8 mouse cellular contexts compared by ENCODE assay signal in genomic region chr6:56560474-56560888, GRCm38 (mm10). TPM values are rescaled to one million over a fixed set of nuclear protein-coding genes. Genes with fewer than 3 reads are reported as not detected.
DNase-seq lines count a peak whose midpoint lies in the region; ATAC-seq lines count a peak whose summit lies in the region.
"Had no signal": no experiment of that assay in that cellular context is flagged by ENCODE, and none has a peak within 500 bp of the region (broad histone marks: within the 10 kb centered on the region; RNA-seq: fewer than 3 reads in every experiment).

No protein-coding gene starts in this region.

- no peaks in the 10 kb centered on the region for H3K36me3 ChIP-seq in embryonic facial prominence, embryonic 15.5 days
- H3K36me3 ChIP-seq: lung, embryonic 15.5 days had no signal

- no peaks in the 10 kb centered on the region for H3K27me3 ChIP-seq in embryonic facial prominence, embryonic 15.5 days
- H3K27me3 ChIP-seq: lung, embryonic 15.5 days had no signal

- H3K9ac ChIP-seq in embryonic facial prominence, embryonic 15.5 days, result no peak overlapping the region
- H3K9ac ChIP-seq: lung, embryonic 15.5 days had no signal

- no peak overlapping the region for H3K4me3 ChIP-seq in embryonic facial prominence, embryonic 15.5 days (replicated peaks)
- H3K4me3 ChIP-seq: lung, embryonic 15.5 days had no signal

- ATAC-seq in embryonic facial prominence, embryonic 15.5 days (ENCODE audit: insufficient number of reproducible peaks, low FRiP score, low TSS enrichment, low read depth), result peak; percentile 65

- H3K27ac ChIP-seq in embryonic facial prominence, embryonic 15.5 days (replicated peaks), result no peak overlapping the region
- H3K27ac ChIP-seq: lung, embryonic 15.5 days had no signal

- peaks cover 6% of the 10 kb centered on the region; the same call in 1 of the 2 replicates for H3K4me1 ChIP-seq in embryonic facial prominence, embryonic 15.5 days
- H3K4me1 ChIP-seq: lung, embryonic 15.5 days had no signal

- DNase-seq in lung, postnatal 36 days, result peak; percentile 2
- DNase-seq in lung, postnatal 25 days (ENCODE audit: low spot score), result no peak
- DNase-seq in heart, postnatal 4 days, result peak; percentile 62
- DNase-seq in right cerebral cortex, postnatal 25 days, result peak; percentile 22
- DNase-seq in urinary bladder, postnatal 4 days (ENCODE audit: low spot score in 2 of 2), result no peak
- no peak for DNase-seq in thymus, postnatal 0 days (ENCODE audit: low spot score)

- H3K9me3 ChIP-seq in embryonic facial prominence, embryonic 15.5 days (replicated peaks), result no peaks in the 10 kb centered on the region
- H3K9me3 ChIP-seq: lung, embryonic 15.5 days had no signal

- H3K4me2 ChIP-seq in embryonic facial prominence, embryonic 15.5 days (replicated peaks), result no peak overlapping the region
- H3K4me2 ChIP-seq: lung, embryonic 15.5 days had no signal

- WGBS in embryonic facial prominence, embryonic 15.5 days, result 35% methylated on average over 2 of the region's 2 CpGs

RNA-seq across cellular contexts. Expression of gene Pde1c, which starts 8.4 kb away (rescaled TPM):
- polyA plus RNA-seq in embryonic facial prominence, embryonic 15.5 days (2015; fragmentation: Nextera tagmentation; extraction: Ambion mirVana), result 3.2 and 4.1 TPM in 2 replicates
- 10 to 100 TPM; 82.6 to 92.9 TPM for total RNA-seq in heart, postnatal 4 days (2021)
- polyA plus RNA-seq in thymus, postnatal 0 days (2015; fragmentation: Nextera tagmentation; extraction: Ambion mirVana), result 0.98 and 1.4 TPM in 2 replicates

Comparison
In these comparisons a context has a peak if more than half of its experiments do, and no peak if none do; other contexts are left out.
1. DNase-seq: peak in lung, postnatal 36 days (single experiment), heart, postnatal 4 days (single experiment) and right cerebral cortex, postnatal 25 days (single experiment); none in lung, postnatal 25 days (single experiment), urinary bladder, postnatal 4 days (0 of 2) and thymus, postnatal 0 days (single experiment).